Mouse (Mus musculus): ENCODE measurements around the gene Selenok. TPM values are rescaled to one million over a fixed set of nuclear protein-coding genes. Genes with fewer than 3 reads are reported as not detected.

The Selenok gene
- polyA plus RNA-seq, 1 experiment, result 68.3 TPM

DNA sequence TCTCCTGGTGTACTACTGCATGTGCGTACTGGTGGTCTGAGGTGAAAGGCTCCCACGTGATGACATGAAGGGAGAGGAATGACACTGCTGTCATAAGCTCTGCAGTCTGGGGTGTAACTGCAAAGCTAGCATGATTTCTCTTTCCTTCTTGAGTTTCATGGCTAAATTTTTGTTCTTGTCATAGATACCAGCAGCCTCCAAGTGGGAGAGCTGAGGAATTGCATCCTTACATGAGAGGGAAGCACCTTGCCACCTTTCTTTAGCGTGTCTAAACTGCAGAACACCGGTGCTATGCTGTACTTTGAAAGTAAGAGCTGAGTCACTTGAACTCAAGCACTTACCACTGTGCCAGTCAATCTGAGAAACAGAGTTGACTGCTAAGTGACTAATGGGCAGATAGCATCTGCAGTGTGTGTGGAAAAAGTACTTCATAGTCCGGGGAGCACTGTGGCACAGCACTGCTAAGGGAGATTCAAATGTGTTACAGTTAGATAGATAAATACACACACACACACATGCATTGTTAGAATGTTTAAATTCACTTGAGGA is 21.3 kb upstream of the Selenok start:
- Histone ChIP-seq H3K27me3 (replicated peaks; ENCODE audit: control insufficient read depth, insufficient read depth, low read length) (no peaks in the 10 kb centered on the region), H3K4me1 (ENCODE audit: control insufficient read depth, insufficient read depth, low read length) (no peaks in the 10 kb centered on the region), H3K4me3 (ENCODE audit: insufficient read depth, low read depth, low read length) (no peak overlapping the region), H3K27ac (ENCODE audit: insufficient read depth, low read depth, low read length) (no peak overlapping the region), H3K36me3 (ENCODE audit: control insufficient read depth, insufficient read depth, low read length) (no peaks in the 10 kb centered on the region)
- DNase-seq, result no peak
- TF ChIP-seq CTCF (conservative IDR thresholded peaks at IDR 0.05; ENCODE audit: insufficient read depth, insufficient read length, low read depth, low read length), result no peak
- TF ChIP-seq POLR2A (IDR thresholded peaks at IDR 0.05; ENCODE audit: low read depth, low read length), result no peak
- 67% methylated on average over 5 of the region's 5 CpGs for WGBS

DNA sequence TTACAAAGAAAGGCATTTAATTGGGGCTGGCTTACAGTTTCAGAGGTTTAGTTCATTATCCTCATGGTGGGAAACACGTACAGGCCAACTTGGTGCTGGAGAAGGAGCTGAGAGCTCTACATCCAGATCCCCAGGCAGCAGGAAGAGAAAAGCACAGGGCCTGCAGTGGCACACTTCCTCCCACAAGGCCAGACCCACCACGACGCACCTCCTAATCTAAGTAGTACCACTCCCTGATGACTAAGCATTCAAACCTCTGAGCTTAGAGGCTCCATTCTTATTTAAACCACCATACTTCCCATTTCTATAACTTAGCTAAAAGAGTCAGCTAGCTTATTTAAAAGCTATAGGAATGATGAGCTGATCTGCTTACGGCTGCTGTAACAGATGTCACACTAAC is 17.3 kb upstream of the Selenok start:
- Histone ChIP-seq H3K4me1 (ENCODE audit: control insufficient read depth, insufficient read depth, low read length) (no peaks in the 10 kb centered on the region), H3K27ac (ENCODE audit: insufficient read depth, low read depth, low read length) (no peak overlapping the region), H3K4me3 (ENCODE audit: insufficient read depth, low read depth, low read length) (no peak overlapping the region), H3K36me3 (ENCODE audit: control insufficient read depth, insufficient read depth, low read length) (no peaks in the 10 kb centered on the region), H3K27me3 (replicated peaks; ENCODE audit: control insufficient read depth, insufficient read depth, low read length) (no peaks in the 10 kb centered on the region; the same call in 1 of the 2 replicates)
- TF ChIP-seq CTCF (conservative IDR thresholded peaks at IDR 0.05; ENCODE audit: insufficient read depth, insufficient read length, low read depth, low read length), result no peak
- TF ChIP-seq POLR2A (IDR thresholded peaks at IDR 0.05; ENCODE audit: low read depth, low read length), result no peak
- WGBS, result 83% methylated on average over 4 of the region's 4 CpGs
- no peak for DNase-seq

DNA sequence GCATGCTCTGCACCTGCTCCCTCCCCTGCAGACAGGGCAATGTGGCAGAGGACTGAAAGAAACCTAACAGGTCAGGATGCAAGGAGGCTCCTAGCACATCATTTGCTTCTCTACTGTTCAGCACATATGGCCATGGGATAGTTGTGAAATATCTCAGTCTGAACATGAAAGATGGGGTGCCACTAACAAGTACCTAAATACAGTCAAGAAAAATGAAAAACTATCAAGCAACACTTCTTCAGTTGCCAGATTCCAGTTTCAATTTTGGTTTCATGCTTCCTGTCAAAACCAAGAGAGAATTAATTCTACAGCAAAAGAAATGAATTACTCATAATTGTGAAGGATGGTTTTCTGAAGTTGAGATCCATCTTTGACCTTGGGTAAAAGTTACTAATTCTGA is 10.7 kb upstream of the Selenok start:
- Histone ChIP-seq H3K27ac (ENCODE audit: insufficient read depth, low read depth, low read length) (no peak overlapping the region), H3K4me3 (ENCODE audit: insufficient read depth, low read depth, low read length) (no peak overlapping the region), H3K4me1 (ENCODE audit: control insufficient read depth, insufficient read depth, low read length) (no peaks in the 10 kb centered on the region), H3K36me3 (ENCODE audit: control insufficient read depth, insufficient read depth, low read length) (no peaks in the 10 kb centered on the region), H3K27me3 (replicated peaks; ENCODE audit: control insufficient read depth, insufficient read depth, low read length) (no peaks in the 10 kb centered on the region; the same call in 1 of the 2 replicates)
- DNase-seq, result no peak
- TF ChIP-seq POLR2A (IDR thresholded peaks at IDR 0.05; ENCODE audit: low read depth, low read length), result no peak
- TF ChIP-seq CTCF (conservative IDR thresholded peaks at IDR 0.05; ENCODE audit: insufficient read depth, insufficient read length, low read depth, low read length), result no peak

GRCm38 (mm10) chr14:29967611-29968010 is 497 bp upstream of the Selenok start:
- TF ChIP-seq POLR2A (IDR thresholded peaks at IDR 0.05; ENCODE audit: low read depth, low read length) (no peak), CTCF (conservative IDR thresholded peaks at IDR 0.05; ENCODE audit: insufficient read depth, insufficient read length, low read depth, low read length) (no peak)
- Histone ChIP-seq H3K27ac (ENCODE audit: insufficient read depth, low read depth, low read length) (peak overlapping the region; percentile 46), H3K4me3 (ENCODE audit: insufficient read depth, low read depth, low read length) (peak overlapping the region; percentile 80), H3K4me1 (ENCODE audit: control insufficient read depth, insufficient read depth, low read length) (peaks cover 7% of the 10 kb centered on the region; the same call in 1 of the 2 replicates), H3K36me3 (ENCODE audit: control insufficient read depth, insufficient read depth, low read length) (0 out of 2 replicates have a peak, but pooled peaks cover 3% of the 10 kb centered on the region), H3K27me3 (replicated peaks; ENCODE audit: control insufficient read depth, insufficient read depth, low read length) (no peaks in the 10 kb centered on the region)
- WGBS, result 61% methylated on average over 7 of the region's 7 CpGs
- no peak for DNase-seq

GRCm38 (mm10) chr14:29971446-29971845 is 3.3 kb downstream of the Selenok start:
- H3K4me1 ChIP-seq (ENCODE audit: control insufficient read depth, insufficient read depth, low read length), result peaks cover 7% of the 10 kb centered on the region; the same call in 1 of the 2 replicates
- TF ChIP-seq CTCF (conservative IDR thresholded peaks at IDR 0.05; ENCODE audit: insufficient read depth, insufficient read length, low read depth, low read length), result no peak
- no peak for TF ChIP-seq POLR2A (IDR thresholded peaks at IDR 0.05; ENCODE audit: low read depth, low read length)
- no peak for DNase-seq
- H3K36me3 ChIP-seq (ENCODE audit: control insufficient read depth, insufficient read depth, low read length), result peaks cover 6% of the 10 kb centered on the region
- H3K4me3 ChIP-seq (ENCODE audit: insufficient read depth, low read depth, low read length), result no peak overlapping the region
- no peaks in the 10 kb centered on the region for H3K27me3 ChIP-seq (replicated peaks; ENCODE audit: control insufficient read depth, insufficient read depth, low read length)
- no peak overlapping the region for H3K27ac ChIP-seq (ENCODE audit: insufficient read depth, low read depth, low read length)
- WGBS, result 97% methylated on average over 7 of the region's 7 CpGs

- H3K4me1 ChIP-seq (ENCODE audit: control insufficient read depth, insufficient read depth, low read length), result peaks cover 7% of the 10 kb centered on the region; the same call in 1 of the 2 replicates
- H3K27me3 ChIP-seq (replicated peaks; ENCODE audit: control insufficient read depth, insufficient read depth, low read length), result no peaks in the 10 kb centered on the region
- WGBS, result 88% methylated on average over 5 of the region's 5 CpGs
- H3K36me3 ChIP-seq (ENCODE audit: control insufficient read depth, insufficient read depth, low read length), result peaks cover 6% of the 10 kb centered on the region
- TF ChIP-seq POLR2A (IDR thresholded peaks at IDR 0.05; ENCODE audit: low read depth, low read length) (no peak), CTCF (conservative IDR thresholded peaks at IDR 0.05; ENCODE audit: insufficient read depth, insufficient read length, low read depth, low read length) (no peak)
- no peak overlapping the region for H3K27ac ChIP-seq (ENCODE audit: insufficient read depth, low read depth, low read length)
- H3K4me3 ChIP-seq (ENCODE audit: insufficient read depth, low read depth, low read length), result no peak overlapping the region
- DNase-seq, result no peak
Observed at GRCm38 (mm10) chr14:29971993-29972392, 3.9 kb downstream of the Selenok start.

DNA sequence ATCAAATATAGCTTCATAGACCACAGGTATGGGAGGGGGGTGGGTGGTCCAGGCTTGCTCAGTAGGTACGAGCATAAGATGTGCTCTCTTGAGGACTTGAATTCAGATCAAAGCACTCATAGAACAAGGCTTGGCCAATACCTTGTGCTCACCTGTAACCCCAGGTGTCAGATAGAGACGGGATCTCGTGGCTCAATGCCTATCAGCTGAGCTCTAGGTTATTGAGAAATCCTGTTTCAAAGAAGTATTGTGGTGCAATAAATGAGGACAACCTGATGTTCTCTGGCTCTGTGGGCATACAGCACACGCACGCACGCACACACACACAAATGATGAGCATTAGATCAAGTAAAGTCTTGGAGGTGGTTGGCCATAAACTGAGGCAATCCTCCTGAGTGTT is 8.8 kb downstream of the Selenok start:
- TF ChIP-seq CTCF (conservative IDR thresholded peaks at IDR 0.05; ENCODE audit: insufficient read depth, insufficient read length, low read depth, low read length) (no peak), POLR2A (IDR thresholded peaks at IDR 0.05; ENCODE audit: low read depth, low read length) (no peak)
- peaks cover 4% of the 10 kb centered on the region for H3K36me3 ChIP-seq (ENCODE audit: control insufficient read depth, insufficient read depth, low read length)
- no peak for DNase-seq

More for the DNA sequence above, 8.8 kb downstream of the Selenok start:
- Histone ChIP-seq H3K4me3 (ENCODE audit: insufficient read depth, low read depth, low read length) (no peak overlapping the region), H3K4me1 (ENCODE audit: control insufficient read depth, insufficient read depth, low read length) (peaks cover 2% of the 10 kb centered on the region; the same call in 1 of the 2 replicates), H3K27me3 (replicated peaks; ENCODE audit: control insufficient read depth, insufficient read depth, low read length) (no peaks in the 10 kb centered on the region), H3K27ac (ENCODE audit: insufficient read depth, low read depth, low read length) (no peak overlapping the region)
- WGBS, result 96% methylated on average over 6 of the region's 6 CpGs
